Mouse (Mus musculus): ENCODE measurements around the gene 4930516K23Rik. TPM values are rescaled to one million over a fixed set of nuclear protein-coding genes. Genes with fewer than 3 reads are reported as not detected.

The 4930516K23Rik gene
- polyA plus RNA-seq, 1 experiment from 2014 or later = not detected

DNA sequence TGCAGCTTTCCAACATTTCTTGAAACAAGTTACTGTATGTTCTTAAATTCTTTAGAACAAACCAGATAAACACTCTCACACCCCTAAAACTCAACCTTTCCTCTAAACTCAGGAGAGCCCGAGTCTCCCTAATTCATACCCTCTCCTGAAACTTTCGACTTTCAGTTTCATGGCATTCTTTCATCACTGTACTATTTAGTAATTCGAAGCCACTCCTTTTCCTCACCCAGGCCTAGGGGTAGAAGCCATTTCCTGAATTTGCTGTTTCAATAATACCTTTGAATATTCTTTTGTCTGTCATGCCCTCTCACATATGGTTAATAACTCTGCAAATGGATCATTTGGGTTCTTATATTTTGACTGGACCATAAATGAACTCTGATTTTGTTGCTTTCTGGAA lies 34.3 kb downstream of the 4930516K23Rik start:
- WGBS = 83% methylated on average over 3 of the region's 3 CpGs

DNA sequence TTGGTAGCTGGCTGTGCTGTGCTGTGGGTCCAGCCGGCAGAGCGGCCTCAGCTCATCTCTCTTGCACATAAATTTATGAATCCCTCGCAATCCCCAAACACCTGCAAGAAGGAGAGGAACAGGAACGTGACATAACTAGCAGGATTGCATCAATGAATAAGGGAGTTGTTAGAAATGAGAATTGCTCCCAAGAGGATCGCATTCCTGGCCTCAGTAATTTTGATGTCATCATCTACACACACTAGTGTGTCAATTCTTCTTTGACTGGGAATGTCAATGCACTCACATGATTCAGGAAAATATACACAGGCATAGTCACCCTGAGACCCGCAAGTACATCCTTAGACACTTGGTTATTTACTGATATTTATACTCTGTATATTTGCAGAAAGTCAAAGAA lies 35.8 kb downstream of the 4930516K23Rik start, which contains the start of gene Olfr640:
TSS of gene Olfr640 (minus strand) at position 101 of the 400 bp plus-strand sequence.
- Histone ChIP-seq H3K27me3 (replicated peaks; ENCODE audit: control insufficient read depth, insufficient read depth, low read length) (no peaks in the 10 kb centered on the region), H3K4me1 (ENCODE audit: control insufficient read depth, insufficient read depth, low read length) (no peaks in the 10 kb centered on the region), H3K27ac (ENCODE audit: low read length) (no peak within 1 kb of the TSS), H3K9ac (ENCODE audit: low read depth, low read length) (no peak within 1 kb of the TSS), H3K4me2 (ENCODE audit: low read depth, low read length) (no peak within 1 kb of the TSS), H3K9me3 (ENCODE audit: control insufficient read depth, low read length) (no peaks in the 10 kb centered on the region), H3K36me3 (ENCODE audit: control insufficient read depth, insufficient read depth, low read length) (no peaks in the 10 kb centered on the region), H3K4me3 (ENCODE audit: low read length) (no peak within 1 kb of the TSS)
- ATAC-seq = no peak
- WGBS = 71% methylated on average over 6 of the region's 6 CpGs

More for the DNA sequence above, 34.3 kb downstream of the 4930516K23Rik start:
- Histone ChIP-seq H3K36me3 (ENCODE audit: control insufficient read depth, insufficient read depth, low read length) (no peaks in the 10 kb centered on the region), H3K9ac (ENCODE audit: low read depth, low read length) (no peak overlapping the region), H3K4me3 (ENCODE audit: low read length) (no peak overlapping the region), H3K4me1 (ENCODE audit: control insufficient read depth, insufficient read depth, low read length) (no peaks in the 10 kb centered on the region), H3K27ac (ENCODE audit: low read length) (no peak overlapping the region), H3K9me3 (ENCODE audit: control insufficient read depth, low read length) (no peaks in the 10 kb centered on the region), H3K4me2 (ENCODE audit: low read depth, low read length) (no peak overlapping the region), H3K27me3 (replicated peaks; ENCODE audit: control insufficient read depth, insufficient read depth, low read length) (no peaks in the 10 kb centered on the region)
- ATAC-seq = no peak

DNA sequence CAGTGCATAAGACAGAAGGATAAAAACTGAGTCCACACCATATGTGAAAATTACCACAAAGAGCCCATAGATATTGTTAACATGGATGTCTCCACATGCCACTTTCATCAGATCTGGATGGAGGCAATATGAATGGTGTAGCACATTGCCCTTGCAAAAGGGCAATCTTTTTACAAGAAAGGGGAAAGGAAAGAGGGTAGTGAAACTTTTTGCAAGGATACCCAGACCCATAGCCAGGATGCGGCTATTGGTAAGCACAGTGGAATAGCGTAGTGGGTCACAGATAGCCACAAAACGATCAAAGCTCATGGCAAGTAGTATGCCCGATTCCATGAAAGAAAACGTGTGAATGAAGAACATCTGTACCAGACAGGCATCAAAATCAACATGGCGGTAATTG lies 39.6 kb downstream of the 4930516K23Rik start:
- ATAC-seq = no peak
- Histone ChIP-seq H3K9ac (ENCODE audit: low read depth, low read length) (no peak overlapping the region), H3K27ac (ENCODE audit: low read length) (no peak overlapping the region), H3K36me3 (ENCODE audit: control insufficient read depth, insufficient read depth, low read length) (no peaks in the 10 kb centered on the region), H3K4me1 (ENCODE audit: control insufficient read depth, insufficient read depth, low read length) (no peaks in the 10 kb centered on the region), H3K9me3 (ENCODE audit: control insufficient read depth, low read length) (no peaks in the 10 kb centered on the region), H3K27me3 (replicated peaks; ENCODE audit: control insufficient read depth, insufficient read depth, low read length) (no peaks in the 10 kb centered on the region), H3K4me3 (ENCODE audit: low read length) (no peak overlapping the region), H3K4me2 (ENCODE audit: low read depth, low read length) (no peak overlapping the region)
- WGBS = 93% methylated on average over 6 of the region's 6 CpGs

DNA sequence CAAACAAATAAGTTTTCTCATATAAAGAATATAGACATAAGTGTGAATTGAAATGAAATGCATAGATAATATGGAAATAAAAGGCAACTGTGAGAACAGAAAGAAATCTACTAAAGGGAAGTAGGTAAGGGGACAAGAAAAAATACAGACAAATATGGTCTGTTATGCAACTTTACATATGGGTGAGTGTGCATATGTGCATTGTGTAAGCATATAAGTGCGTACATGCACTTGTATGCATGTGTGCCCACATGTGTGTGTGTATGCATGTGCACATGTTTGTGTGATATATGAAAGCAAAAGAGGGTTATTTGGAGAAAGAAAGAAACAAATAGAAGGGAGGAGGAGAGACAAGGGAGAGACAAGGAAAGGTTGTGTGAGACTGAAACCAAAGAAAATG lies 42.3 kb downstream of the 4930516K23Rik start:
- H3K4me1 ChIP-seq (ENCODE audit: control insufficient read depth, insufficient read depth, low read length) = no peaks in the 10 kb centered on the region
- H3K4me2 ChIP-seq (ENCODE audit: low read depth, low read length) = no peak overlapping the region
- no peak overlapping the region for H3K27ac ChIP-seq (ENCODE audit: low read length)
- 93% methylated on average over 1 of the region's 1 CpGs for WGBS
- H3K36me3 ChIP-seq (ENCODE audit: control insufficient read depth, insufficient read depth, low read length) = no peaks in the 10 kb centered on the region
- no peaks in the 10 kb centered on the region for H3K9me3 ChIP-seq (ENCODE audit: control insufficient read depth, low read length)
- no peak overlapping the region for H3K4me3 ChIP-seq (ENCODE audit: low read length)
- no peak overlapping the region for H3K9ac ChIP-seq (ENCODE audit: low read depth, low read length)
- no peak for ATAC-seq
- no peaks in the 10 kb centered on the region for H3K27me3 ChIP-seq (replicated peaks; ENCODE audit: control insufficient read depth, insufficient read depth, low read length)

DNA sequence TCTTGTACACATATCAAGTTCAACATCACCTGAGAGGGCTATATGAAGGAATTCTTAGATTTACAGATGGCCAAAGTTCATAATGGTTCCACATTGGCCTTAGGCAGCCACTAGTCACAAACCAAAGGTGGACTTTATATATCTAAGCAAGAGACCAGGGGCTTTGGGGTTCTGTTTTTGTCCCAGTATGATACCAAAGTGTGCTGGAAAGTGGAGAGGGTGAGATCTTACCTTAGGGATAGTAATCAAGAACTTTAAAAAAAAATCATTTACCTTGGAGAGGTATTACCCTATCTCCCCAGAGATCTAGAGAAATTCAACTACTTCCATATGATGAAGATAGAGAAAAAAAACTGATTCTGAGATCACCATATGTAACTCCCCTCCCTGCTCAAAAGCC lies 44.0 kb downstream of the 4930516K23Rik start, which contains the start of gene Olfr639:
TSS of gene Olfr639 (minus strand) at position 101 of the 400 bp plus-strand sequence.
- no peak within 1 kb of the TSS for H3K4me2 ChIP-seq (ENCODE audit: low read depth, low read length)
- no peaks in the 10 kb centered on the region for H3K27me3 ChIP-seq (replicated peaks; ENCODE audit: control insufficient read depth, insufficient read depth, low read length)
- no peaks in the 10 kb centered on the region for H3K4me1 ChIP-seq (ENCODE audit: control insufficient read depth, insufficient read depth, low read length)
- H3K9me3 ChIP-seq (ENCODE audit: control insufficient read depth, low read length) = no peaks in the 10 kb centered on the region
- no peaks in the 10 kb centered on the region for H3K36me3 ChIP-seq (ENCODE audit: control insufficient read depth, insufficient read depth, low read length)
- no peak within 1 kb of the TSS for H3K4me3 ChIP-seq (ENCODE audit: low read length)
- H3K27ac ChIP-seq (ENCODE audit: low read length) = no peak within 1 kb of the TSS
- ATAC-seq = no peak
- no peak within 1 kb of the TSS for H3K9ac ChIP-seq (ENCODE audit: low read depth, low read length)

Other genes with a start within 250 kb of the 4930516K23Rik start
- gene Hbb-bt, start 247.4 kb downstream of the 4930516K23Rik start, polyA plus RNA-seq (2015; fragmentation: Nextera tagmentation; extraction: Ambion mirVana) = 1,955 and 2,476 TPM in 2 replicates
- gene Hbb-bs, start 233.3 kb downstream of the 4930516K23Rik start, polyA plus RNA-seq (2015; fragmentation: Nextera tagmentation; extraction: Ambion mirVana) = 6,207 and 7,496 TPM in 2 replicates
- gene Hbb-bh2, start 220.9 kb downstream of the 4930516K23Rik start, polyA plus RNA-seq (2015; fragmentation: Nextera tagmentation; extraction: Ambion mirVana) = not detected in 2 replicates
- 0.64 and 1.2 TPM in 2 replicates for gene Hbb-bh1, start 218.3 kb downstream of the 4930516K23Rik start, polyA plus RNA-seq (2015; fragmentation: Nextera tagmentation; extraction: Ambion mirVana)
- 30.0 and 42.2 TPM in 2 replicates for gene Hbb-y, start 208.2 kb downstream of the 4930516K23Rik start, polyA plus RNA-seq (2015; fragmentation: Nextera tagmentation; extraction: Ambion mirVana)
- not detected in 2 replicates for gene Olfr66, start 175.2 kb downstream of the 4930516K23Rik start, polyA plus RNA-seq (2015; fragmentation: Nextera tagmentation; extraction: Ambion mirVana)
- not detected in 2 replicates for gene Olfr64, start 167.0 kb downstream of the 4930516K23Rik start, polyA plus RNA-seq (2015; fragmentation: Nextera tagmentation; extraction: Ambion mirVana)
- gene Olfr65, start 158.0 kb downstream of the 4930516K23Rik start, polyA plus RNA-seq (2015; fragmentation: Nextera tagmentation; extraction: Ambion mirVana) = not detected in 2 replicates
- not detected in 2 replicates for gene Olfr631, start 132.6 kb downstream of the 4930516K23Rik start, polyA plus RNA-seq (2015; fragmentation: Nextera tagmentation; extraction: Ambion mirVana)
- not detected in 2 replicates for gene Olfr632, start 127.1 kb downstream of the 4930516K23Rik start, polyA plus RNA-seq (2015; fragmentation: Nextera tagmentation; extraction: Ambion mirVana)
- gene Olfr633, start 117.0 kb downstream of the 4930516K23Rik start, polyA plus RNA-seq (2015; fragmentation: Nextera tagmentation; extraction: Ambion mirVana) = not detected in 2 replicates
- gene Olfr635, start 90.3 kb downstream of the 4930516K23Rik start, polyA plus RNA-seq (2015; fragmentation: Nextera tagmentation; extraction: Ambion mirVana) = not detected in 2 replicates
- not detected in 2 replicates for gene Olfr638, start 62.7 kb downstream of the 4930516K23Rik start, polyA plus RNA-seq (2015; fragmentation: Nextera tagmentation; extraction: Ambion mirVana)
- not detected in 2 replicates for gene Olfr639, start 44.1 kb downstream of the 4930516K23Rik start, polyA plus RNA-seq (2015; fragmentation: Nextera tagmentation; extraction: Ambion mirVana)
- gene Olfr640, start 35.9 kb downstream of the 4930516K23Rik start, polyA plus RNA-seq (2015; fragmentation: Nextera tagmentation; extraction: Ambion mirVana) = not detected in 2 replicates
- not detected in 2 replicates for gene Olfr641, start 26.0 kb downstream of the 4930516K23Rik start, polyA plus RNA-seq (2015; fragmentation: Nextera tagmentation; extraction: Ambion mirVana)
- not detected in 2 replicates for gene Olfr642, start 8.8 kb downstream of the 4930516K23Rik start, polyA plus RNA-seq (2015; fragmentation: Nextera tagmentation; extraction: Ambion mirVana)
- not detected in 2 replicates for gene Olfr644, start 10.4 kb upstream of the 4930516K23Rik start, polyA plus RNA-seq (2015; fragmentation: Nextera tagmentation; extraction: Ambion mirVana)
- gene Olfr645, start 24.0 kb upstream of the 4930516K23Rik start, polyA plus RNA-seq (2015; fragmentation: Nextera tagmentation; extraction: Ambion mirVana) = not detected in 2 replicates
- gene Olfr646, start 43.4 kb upstream of the 4930516K23Rik start, polyA plus RNA-seq (2015; fragmentation: Nextera tagmentation; extraction: Ambion mirVana) = not detected in 2 replicates
- gene Ubqln5, start 68.4 kb upstream of the 4930516K23Rik start, polyA plus RNA-seq (2015; fragmentation: Nextera tagmentation; extraction: Ambion mirVana) = not detected in 2 replicates
- not detected in 2 replicates for gene Olfr643, start 76.0 kb upstream of the 4930516K23Rik start, polyA plus RNA-seq (2015; fragmentation: Nextera tagmentation; extraction: Ambion mirVana)
- gene Ubqln3, start 81.8 kb upstream of the 4930516K23Rik start, polyA plus RNA-seq (2015; fragmentation: Nextera tagmentation; extraction: Ambion mirVana) = not detected in 2 replicates
- gene Ubqlnl, start 89.1 kb upstream of the 4930516K23Rik start, polyA plus RNA-seq (2015; fragmentation: Nextera tagmentation; extraction: Ambion mirVana) = not detected in 2 replicates
- not detected in 2 replicates for gene Olfm5, start 103.4 kb upstream of the 4930516K23Rik start, polyA plus RNA-seq (2015; fragmentation: Nextera tagmentation; extraction: Ambion mirVana)
- 0.11 and 0.20 TPM in 2 replicates for gene Olfr648, start 121.9 kb upstream of the 4930516K23Rik start, polyA plus RNA-seq (2015; fragmentation: Nextera tagmentation; extraction: Ambion mirVana)
- not detected in 2 replicates for gene Olfr649, start 134.5 kb upstream of the 4930516K23Rik start, polyA plus RNA-seq (2015; fragmentation: Nextera tagmentation; extraction: Ambion mirVana)
- 0.78 and 1.2 TPM in 2 replicates for gene Trim6, start 157.3 kb upstream of the 4930516K23Rik start, polyA plus RNA-seq (2015; fragmentation: Nextera tagmentation; extraction: Ambion mirVana)
- gene Trim34a, start 183.0 kb upstream of the 4930516K23Rik start, polyA plus RNA-seq (2015; fragmentation: Nextera tagmentation; extraction: Ambion mirVana) = 2.0 and 2.6 TPM in 2 replicates
- gene Trim5, start 226.6 kb upstream of the 4930516K23Rik start, polyA plus RNA-seq (2015; fragmentation: Nextera tagmentation; extraction: Ambion mirVana) = 0.33 and 0.47 TPM in 2 replicates

Data from intestine, embryonic 16.5 days (tissue).